Mouse (Mus musculus) 3T3-L1 (cell line): ENCODE data around the gene Epha4.

Experiments used
- DNase-seq: peaks from one replicate; pipeline ENCODE4 v3.0.0-alpha.2; 2015; ENCODE audit warnings: low read depth, low spot score

The Epha4 gene

GRCm38 (mm10) chr1:77446438-77446837 lies 68.5 kb downstream of the Epha4 start:
- no peak for DNase-seq

- DNase-seq: no peak
These were observed 70.2 kb downstream of the Epha4 start for GRCm38 (mm10) chr1:77444648-77445047.

- no peak for DNase-seq
These were observed 72.9 kb downstream of the Epha4 start for GRCm38 (mm10) chr1:77441987-77442386.

- no peak for DNase-seq
These were observed 73.5 kb downstream of the Epha4 start for GRCm38 (mm10) chr1:77441401-77441800.

- no peak for DNase-seq
These were observed 74.4 kb downstream of the Epha4 start for GRCm38 (mm10) chr1:77440512-77440911.

GRCm38 (mm10) chr1:77439383-77440074 lies 75.4 kb downstream of the Epha4 start:
- DNase-seq: peak; percentile 11

- no peak for DNase-seq
These were observed 76.2 kb downstream of the Epha4 start for GRCm38 (mm10) chr1:77438639-77439038.

GRCm38 (mm10) chr1:77437881-77438610 lies 76.8 kb downstream of the Epha4 start:
- DNase-seq: no peak

GRCm38 (mm10) chr1:77435045-77435444 lies 79.8 kb downstream of the Epha4 start:
- no peak for DNase-seq

- DNase-seq: no peak
These were observed 81.7 kb downstream of the Epha4 start for GRCm38 (mm10) chr1:77433148-77433547.

- DNase-seq: no peak
These were observed 82.4 kb downstream of the Epha4 start for GRCm38 (mm10) chr1:77432489-77432888.

GRCm38 (mm10) chr1:77429174-77429573 lies 85.7 kb downstream of the Epha4 start:
- no peak for DNase-seq

GRCm38 (mm10) chr1:77426956-77427355 lies 87.9 kb downstream of the Epha4 start:
- no peak for DNase-seq

- DNase-seq: no peak
These were observed 89.7 kb downstream of the Epha4 start for GRCm38 (mm10) chr1:77425171-77425570.

- DNase-seq: no peak
These were observed 93.8 kb downstream of the Epha4 start for GRCm38 (mm10) chr1:77421081-77421480.

- peak; percentile 29 for DNase-seq
These were observed 94.5 kb downstream of the Epha4 start for GRCm38 (mm10) chr1:77420348-77420747.

- no peak for DNase-seq
These were observed 98.0 kb downstream of the Epha4 start for GRCm38 (mm10) chr1:77416872-77417271.

- no peak for DNase-seq
These were observed 101.8 kb downstream of the Epha4 start for GRCm38 (mm10) chr1:77412871-77413669.

- DNase-seq: no peak
These were observed 102.6 kb downstream of the Epha4 start for GRCm38 (mm10) chr1:77412285-77412684.

- no peak for DNase-seq
These were observed 103.7 kb downstream of the Epha4 start for GRCm38 (mm10) chr1:77411222-77411621.

- no peak for DNase-seq
These were observed 104.2 kb downstream of the Epha4 start for GRCm38 (mm10) chr1:77410716-77411115.

- peak; percentile 5 for DNase-seq
These were observed 104.7 kb downstream of the Epha4 start for GRCm38 (mm10) chr1:77410153-77410552.
